Mouse (Mus musculus) heart, embryonic 16.5 days (tissue): Measurements from ENCODE around the gene Nt5dc3. TPM values are rescaled to one million over a fixed set of nuclear protein-coding genes. Genes with fewer than 3 reads are reported as not detected.

Experiments used
- ATAC-seq: fragments of 200-750 bp; cut with Nextera tagmentation; replicated peaks from 2 replicates; pipeline ENCODE4 v1.8.0; 2017; ENCODE audit warnings: moderate number of reproducible peaks; ENCODE audit not compliant: insufficient read depth, low FRiP score; ENCODE audit errors: extremely low read depth
- H3K27ac ChIP-seq: fragments of 300-500 bp; sonication (generic); 2 replicates; pipeline ENCODE4 v1.5.1; 2014; ENCODE audit warnings: mild to moderate bottlenecking, low read length, control low read depth, moderate library complexity
- H3K27me3 ChIP-seq: fragments of 300-500 bp; sonication (generic); 2 replicates; pipeline ENCODE4 v1.6.1; 2014; ENCODE audit warnings: low read length, mixed read lengths; ENCODE audit not compliant: control insufficient read depth, insufficient read depth
- H3K36me3 ChIP-seq: fragments of 300-500 bp; sonication (generic); 2 replicates; pipeline ENCODE4 v1.6.1; 2014; ENCODE audit not compliant: control insufficient read depth, insufficient read depth
- H3K4me1 ChIP-seq: fragments of 300-500 bp; sonication (generic); 2 replicates; pipeline ENCODE4 v1.6.1; 2014; ENCODE audit warnings: low read length, mixed read lengths; ENCODE audit not compliant: control insufficient read depth, insufficient read depth
- H3K4me2 ChIP-seq: fragments of 300-500 bp; sonication (generic); 2 replicates; pipeline ENCODE4 v1.6.1; 2014; ENCODE audit warnings: low read depth, mild to moderate bottlenecking, control low read depth, low read length
- H3K4me3 ChIP-seq: fragments of 300-500 bp; sonication (generic); 2 replicates; pipeline ENCODE4 v1.5.1; 2014; ENCODE audit warnings: mild to moderate bottlenecking, control low read depth, low read length
- H3K9ac ChIP-seq: fragments of 300-500 bp; sonication (generic); 2 replicates; pipeline ENCODE4 v1.6.1; 2014; ENCODE audit warnings: low read length, control low read depth
- H3K9me3 ChIP-seq: fragments of 300-500 bp; sonication (generic); replicated peaks from 2 replicates; pipeline ENCODE4 v1.6.1; 2016; ENCODE audit warnings: low read length; ENCODE audit not compliant: control insufficient read depth
- WGBS: fragments of 180-500 bp; shearing (Covaris S2); extraction: QIAGEN DNeasy Blood & Tissue Kit; methylation state at CpG from one replicate; pipeline ENCODE4 v1.1.7; 2014; 5-methylcytosine and 5-hydroxymethylcytosine counted together
- polyA plus RNA-seq: library from polyadenylated mRNA; unstranded; fragments of >200 nt; fragmentation: Nextera tagmentation; extraction: Ambion mirVana; gene quantifications from 2 replicates; pipeline ENCODE4 v1.2.1, GENCODE M21; 2015

Gene Nt5dc3
- polyA plus RNA-seq, 1 experiment from 2014 or later = 4.8 TPM

DNA sequence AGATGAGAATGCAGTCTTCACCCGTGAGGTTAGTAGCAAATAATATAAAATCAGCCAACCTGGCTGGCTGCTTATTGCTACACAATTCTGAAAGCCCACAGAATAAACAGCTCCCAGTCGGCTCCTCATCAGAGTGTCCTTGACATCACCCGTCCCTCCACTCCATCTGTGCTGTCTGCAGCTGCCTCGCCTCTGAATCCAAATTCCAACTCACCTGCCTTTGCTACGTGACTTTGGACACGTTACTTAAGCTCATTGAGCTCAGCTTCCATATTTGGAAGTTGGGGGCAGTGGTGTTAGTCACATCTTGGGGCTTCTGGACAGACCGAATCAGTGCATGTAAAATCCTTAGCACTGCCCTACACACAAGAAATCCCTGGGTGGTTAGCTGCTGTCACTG, 93.3 kb downstream of the Nt5dc3 start:
- no peaks in the 10 kb centered on the region for H3K27me3 ChIP-seq
- H3K4me1 ChIP-seq = peaks cover 6% of the 10 kb centered on the region
- no peak overlapping the region for H3K4me3 ChIP-seq
- H3K4me2 ChIP-seq = no peak overlapping the region
- H3K9me3 ChIP-seq = no peaks in the 10 kb centered on the region
- H3K36me3 ChIP-seq = no peaks in the 10 kb centered on the region
- 0 out of 2 replicates have a peak overlapping the region, but pooled peaks have one; percentile 5 for H3K9ac ChIP-seq
- peak overlapping the region; percentile 20 for H3K27ac ChIP-seq
- WGBS = 45% methylated on average over 7 of the region's 7 CpGs
- no peak; the same call in 1 of the 2 replicates for ATAC-seq

DNA sequence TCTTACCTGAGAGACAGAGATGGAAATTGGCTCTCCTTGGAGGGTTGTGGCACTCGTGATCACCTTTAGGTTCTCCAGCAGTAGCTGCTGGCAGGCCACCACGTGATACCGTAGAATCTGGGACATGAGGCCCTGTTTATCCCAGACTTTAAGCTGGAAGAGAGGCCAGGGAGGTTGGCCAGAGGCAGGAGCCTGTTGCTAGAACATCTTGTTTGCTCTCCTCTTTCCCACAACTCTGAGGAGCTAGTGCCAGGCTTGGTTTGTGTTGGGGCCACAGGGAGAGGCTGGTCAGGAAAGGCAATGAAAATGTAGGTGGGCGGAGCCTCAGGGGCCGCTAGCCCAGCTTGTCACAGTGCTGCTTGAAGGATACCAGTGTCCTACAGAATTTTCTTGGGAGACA, 93.8 kb downstream of the Nt5dc3 start:
- no peaks in the 10 kb centered on the region for H3K9me3 ChIP-seq
- no peak for ATAC-seq
- 46% methylated on average over 5 of the region's 5 CpGs for whole genome bisulfite sequencing
- H3K27ac ChIP-seq = peak overlapping the region; percentile 20
- H3K4me3 ChIP-seq = no peak overlapping the region
- peaks cover 6% of the 10 kb centered on the region for H3K4me1 ChIP-seq
- no peak overlapping the region for H3K4me2 ChIP-seq
- H3K27me3 ChIP-seq = no peaks in the 10 kb centered on the region
- no peaks in the 10 kb centered on the region for H3K36me3 ChIP-seq
- H3K9ac ChIP-seq = 0 out of 2 replicates have a peak overlapping the region, but pooled peaks have one; percentile 5

- Histone ChIP-seq H3K9me3 (no peaks in the 10 kb centered on the region), H3K9ac (no peak overlapping the region), H3K4me2 (no peak overlapping the region), H3K4me3 (no peak overlapping the region), H3K27me3 (no peaks in the 10 kb centered on the region), H3K4me1 (no peaks in the 10 kb centered on the region), H3K36me3 (no peaks in the 10 kb centered on the region), H3K27ac (no peak overlapping the region)
- WGBS = 78% methylated on average over 7 of the region's 7 CpGs
- no peak for ATAC-seq
These were observed 99.9 kb downstream of the Nt5dc3 start for GRCm38 (mm10) chr10:86878721-86879120.

- no peaks in the 10 kb centered on the region for H3K27me3 ChIP-seq
- H3K4me2 ChIP-seq = no peak overlapping the region
- no peak for ATAC-seq
- no peak overlapping the region for H3K4me3 ChIP-seq
- H3K9ac ChIP-seq = no peak overlapping the region
- H3K36me3 ChIP-seq = no peaks in the 10 kb centered on the region
- 47% methylated on average over 5 of the region's 5 CpGs for WGBS
- no peaks in the 10 kb centered on the region for H3K9me3 ChIP-seq
- no peaks in the 10 kb centered on the region for H3K4me1 ChIP-seq
- no peak overlapping the region for H3K27ac ChIP-seq
These were observed 101.4 kb downstream of the Nt5dc3 start for GRCm38 (mm10) chr10:86880071-86880806.

DNA sequence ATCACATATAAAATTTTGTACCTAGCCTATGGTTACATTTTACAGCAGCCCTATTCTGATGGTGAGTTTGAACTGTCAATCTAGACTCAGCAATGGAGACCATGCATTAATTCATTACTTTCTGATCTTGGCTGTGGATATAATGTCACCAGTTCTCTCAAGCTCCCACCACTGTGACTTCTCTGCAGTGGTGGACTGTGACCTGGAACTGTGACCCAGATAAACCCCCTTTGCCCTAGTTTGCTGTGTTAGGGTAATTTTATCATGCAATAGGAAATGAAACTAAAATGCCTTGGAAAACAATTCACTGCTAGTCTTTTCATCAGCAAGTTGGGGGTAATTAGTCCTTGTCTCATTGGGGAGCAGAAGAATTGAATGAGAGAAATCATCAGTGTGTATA, 102.6 kb downstream of the Nt5dc3 start:
- Histone ChIP-seq H3K27me3 (no peaks in the 10 kb centered on the region), H3K4me2 (no peak overlapping the region), H3K9ac (no peak overlapping the region), H3K27ac (no peak overlapping the region), H3K4me3 (no peak overlapping the region), H3K9me3 (no peaks in the 10 kb centered on the region), H3K4me1 (no peaks in the 10 kb centered on the region), H3K36me3 (no peaks in the 10 kb centered on the region)
- no peak for ATAC-seq

GRCm38 (mm10) chr10:86886434-86886833, 107.6 kb downstream of the Nt5dc3 start:
- no peaks in the 10 kb centered on the region for H3K9me3 ChIP-seq
- H3K4me3 ChIP-seq = no peak overlapping the region
- 92% methylated on average over 1 of the region's 1 CpGs for WGBS
- no peak overlapping the region for H3K27ac ChIP-seq
- H3K9ac ChIP-seq = no peak overlapping the region
- no peak for ATAC-seq
- H3K27me3 ChIP-seq = no peaks in the 10 kb centered on the region
- H3K4me1 ChIP-seq = no peaks in the 10 kb centered on the region
- H3K4me2 ChIP-seq = no peak overlapping the region
- H3K36me3 ChIP-seq = no peaks in the 10 kb centered on the region

Other genes with a start within 250 kb of the Nt5dc3 start
- 415 and 417 TPM in 2 replicates for gene Hsp90b1, start 73.5 kb upstream of the Nt5dc3 start, polyA plus RNA-seq
- 1.7 and 1.9 TPM in 2 replicates for gene Ttc41, start 73.2 kb upstream of the Nt5dc3 start, polyA plus RNA-seq
- not detected in 2 replicates for gene Gm49358, start 15.0 kb upstream of the Nt5dc3 start, polyA plus RNA-seq
- 0.83 and 1.3 TPM in 2 replicates for gene Stab2, start 229.0 kb downstream of the Nt5dc3 start, polyA plus RNA-seq